Mouse (Mus musculus): ENCODE measurements around the gene Qtrt1. TPM values are rescaled to one million over a fixed set of nuclear protein-coding genes. Genes with fewer than 3 reads are reported as not detected.
"Not testable (repeated sequence)": the region's sequence is repeated elsewhere in the genome, so short reads cannot be mapped to it uniquely, and the experiment has no call there.

Qtrt1 gene
- polyA plus RNA-seq, 1 experiment from 2014 or later: 17.4 TPM

- Histone ChIP-seq H3K27me3 (no peaks in the 10 kb centered on the region), H3K9me3 (replicated peaks) (no peaks in the 10 kb centered on the region), H3K4me1 (replicated peaks) (peaks cover 28% of the 10 kb centered on the region), H3K4me3 (replicated peaks) (no peak overlapping the region), H3K36me3 (replicated peaks) (peaks cover 80% of the 10 kb centered on the region), H3K27ac (replicated peaks) (no peak overlapping the region), H3K9ac (no peak overlapping the region), H3K4me2 (no peak overlapping the region)
- peak; percentile 60 for ATAC-seq (ENCODE audit: insufficient read depth)
- WGBS (ENCODE audit: insufficient replicate concordance): 29% methylated on average over 5 of the region's 5 CpGs
Observed at GRCm38 (mm10) chr9:21463138-21463590, 51.5 kb downstream of the Qtrt1 start.

- H3K4me3 ChIP-seq (replicated peaks): no peak overlapping the region
Observed at GRCm38 (mm10) chr9:21463766-21464564, 52.3 kb downstream of the Qtrt1 start.

GRCm38 (mm10) chr9:21464565-21464928 is 52.9 kb downstream of the Qtrt1 start:
- Histone ChIP-seq H3K36me3 (replicated peaks) (peaks cover 80% of the 10 kb centered on the region), H3K4me1 (replicated peaks) (peaks cover 28% of the 10 kb centered on the region)
- H3K27me3 ChIP-seq; H3K4me3 ChIP-seq (replicated peaks); ATAC-seq (ENCODE audit: insufficient read depth); H3K4me2 ChIP-seq; H3K9me3 ChIP-seq (replicated peaks); H3K9ac ChIP-seq; H3K27ac ChIP-seq (replicated peaks): not testable (repeated sequence)
- 89% methylated on average over 7 of the region's 7 CpGs for WGBS (ENCODE audit: insufficient replicate concordance)

More at GRCm38 (mm10) chr9:21463766-21464564, 52.3 kb downstream of the Qtrt1 start:
- no peak for ATAC-seq (ENCODE audit: insufficient read depth)
- Histone ChIP-seq H3K36me3 (replicated peaks) (peaks cover 80% of the 10 kb centered on the region), H3K27me3 (no peaks in the 10 kb centered on the region), H3K27ac (replicated peaks) (no peak overlapping the region), H3K4me2 (no peak overlapping the region), H3K4me1 (replicated peaks) (peaks cover 28% of the 10 kb centered on the region), H3K9ac (no peak overlapping the region), H3K9me3 (replicated peaks) (no peaks in the 10 kb centered on the region)
- 81% methylated on average over 3 of the region's 3 CpGs for WGBS (ENCODE audit: insufficient replicate concordance)

- Histone ChIP-seq H3K4me2 (no peak overlapping the region), H3K27ac (replicated peaks) (no peak overlapping the region), H3K4me1 (replicated peaks) (no peaks in the 10 kb centered on the region), H3K4me3 (replicated peaks) (no peak overlapping the region), H3K27me3 (no peaks in the 10 kb centered on the region), H3K9me3 (replicated peaks) (no peaks in the 10 kb centered on the region), H3K36me3 (replicated peaks) (peaks cover 93% of the 10 kb centered on the region), H3K9ac (no peak overlapping the region)
- WGBS (ENCODE audit: insufficient replicate concordance): 81% methylated on average over 20 of the region's 20 CpGs
- ATAC-seq (ENCODE audit: insufficient read depth): peak; percentile 26
Observed at GRCm38 (mm10) chr9:21469032-21470024, 57.7 kb downstream of the Qtrt1 start.

Other genes with a start within 250 kb of the Qtrt1 start
- gene Pde4a, start 246.1 kb upstream of the Qtrt1 start, polyA plus RNA-seq (2015; fragmentation: Nextera tagmentation; extraction: Ambion mirVana): 1.7 and 1.8 TPM in 2 replicates
- 27.9 and 30.5 TPM in 2 replicates for gene Keap1, start 172.5 kb upstream of the Qtrt1 start, polyA plus RNA-seq (2015; fragmentation: Nextera tagmentation; extraction: Ambion mirVana)
- gene S1pr5, start 163.4 kb upstream of the Qtrt1 start, polyA plus RNA-seq (2015; fragmentation: Nextera tagmentation; extraction: Ambion mirVana): 0.06 and 0.07 TPM in 2 replicates
- 97.2 and 118 TPM in 2 replicates for gene Atg4d, start 146.5 kb upstream of the Qtrt1 start, polyA plus RNA-seq (2015; fragmentation: Nextera tagmentation; extraction: Ambion mirVana)
- gene Kri1, start 123.9 kb upstream of the Qtrt1 start, polyA plus RNA-seq (2015; fragmentation: Nextera tagmentation; extraction: Ambion mirVana): 6.0 and 6.7 TPM in 2 replicates
- 129 and 144 TPM in 2 replicates for gene Cdkn2d, start 120.4 kb upstream of the Qtrt1 start, polyA plus RNA-seq (2015; fragmentation: Nextera tagmentation; extraction: Ambion mirVana)
- gene Ap1m2, start 99.5 kb upstream of the Qtrt1 start, polyA plus RNA-seq (2015; fragmentation: Nextera tagmentation; extraction: Ambion mirVana): 0.28 and 0.68 TPM in 2 replicates
- 16.7 and 17.6 TPM in 2 replicates for gene Slc44a2, start 91.1 kb upstream of the Qtrt1 start, polyA plus RNA-seq (2015; fragmentation: Nextera tagmentation; extraction: Ambion mirVana)
- 38.8 and 42.2 TPM in 2 replicates for gene Ilf3, start 44.0 kb upstream of the Qtrt1 start, polyA plus RNA-seq (2015; fragmentation: Nextera tagmentation; extraction: Ambion mirVana)
- gene Dnm2, start 13.1 kb downstream of the Qtrt1 start, polyA plus RNA-seq (2015; fragmentation: Nextera tagmentation; extraction: Ambion mirVana): 52.9 and 58.5 TPM in 2 replicates
- gene Tmed1, start 98.4 kb downstream of the Qtrt1 start, polyA plus RNA-seq (2015; fragmentation: Nextera tagmentation; extraction: Ambion mirVana): 31.5 and 33.6 TPM in 2 replicates
- 9.5 and 10.5 TPM in 2 replicates for gene AB124611, start 114.3 kb downstream of the Qtrt1 start, polyA plus RNA-seq (2015; fragmentation: Nextera tagmentation; extraction: Ambion mirVana)
- gene Carm1, start 135.1 kb downstream of the Qtrt1 start, polyA plus RNA-seq (2015; fragmentation: Nextera tagmentation; extraction: Ambion mirVana): 18.2 and 23.1 TPM in 2 replicates
- gene Timm29, start 180.9 kb downstream of the Qtrt1 start, polyA plus RNA-seq (2015; fragmentation: Nextera tagmentation; extraction: Ambion mirVana): 18.4 and 18.9 TPM in 2 replicates
- gene Yipf2, start 181.0 kb downstream of the Qtrt1 start, polyA plus RNA-seq (2015; fragmentation: Nextera tagmentation; extraction: Ambion mirVana): 10.9 and 12.7 TPM in 2 replicates
- gene Smarca4, start 204.3 kb downstream of the Qtrt1 start, polyA plus RNA-seq (2015; fragmentation: Nextera tagmentation; extraction: Ambion mirVana): 22.5 and 24.5 TPM in 2 replicates

Measured in liver, embryonic 15.5 days (tissue).